Mouse (Mus musculus): ENCODE data around the gene Arhgap18. TPM values are rescaled to one million over a fixed set of nuclear protein-coding genes. Genes with fewer than 3 reads are reported as not detected.

Gene Arhgap18
- total RNA-seq, 1 experiment: 3.1 TPM

- no peak overlapping the region for H3K27ac ChIP-seq (ENCODE audit: insufficient read depth, low read depth, low read length, poor library complexity, severe bottlenecking)
- no peak overlapping the region for H3K4me3 ChIP-seq (ENCODE audit: insufficient read depth in 1 of 2, low read depth in 1 of 2, low read length in 2 of 2, poor library complexity in 1 of 2, severe bottlenecking in 1 of 2)
- no peak overlapping the region for H3K9ac ChIP-seq (ENCODE audit: insufficient read depth, low read depth, low read length, poor library complexity, severe bottlenecking)
- H3K36me3 ChIP-seq (ENCODE audit: control insufficient read depth, insufficient read depth, low read length, poor library complexity, severe bottlenecking): no peaks in the 10 kb centered on the region
- DNase-seq (ENCODE audit: low read depth, low spot score): no peak
- no peaks in the 10 kb centered on the region for H3K9me3 ChIP-seq (ENCODE audit: control insufficient read depth, insufficient read depth, low read depth, low read length)
- in situ Hi-C loops (cut with MboI; ENCODE audit: low sequenced_read_pairs in 2 of 2, unreplicated experiment in 2 of 2): no loop called here
- TF ChIP-seq CHD2 (IDR thresholded peaks at IDR 0.05; ENCODE audit: low read depth, low read length) (no peak), ZNF384 (IDR thresholded peaks at IDR 0.05; ENCODE audit: low read depth, low read length) (no peak), ZC3H11A (IDR thresholded peaks at IDR 0.05; ENCODE audit: borderline replicate concordance, low read depth, low read length) (no peak), MAFK (IDR thresholded peaks at IDR 0.05; ENCODE audit: insufficient read depth, low read depth, low read length) (no peak), HCFC1 (IDR thresholded peaks at IDR 0.05; ENCODE audit: borderline replicate concordance, insufficient read depth, low read length) (no peak)
- no peaks in the 10 kb centered on the region for H3K4me1 ChIP-seq (ENCODE audit: control insufficient read depth in 2 of 2, insufficient read depth in 2 of 2, low read length in 2 of 2, poor library complexity in 1 of 2)
These were observed 101.4 kb downstream of the Arhgap18 start for GRCm38 (mm10) chr10:26854556-26855100.

GRCm38 (mm10) chr10:26855851-26856535, 102.8 kb downstream of the Arhgap18 start:
- H3K36me3 ChIP-seq (ENCODE audit: control insufficient read depth, insufficient read depth, low read length, poor library complexity, severe bottlenecking): no peaks in the 10 kb centered on the region
- in situ Hi-C loops (cut with MboI; ENCODE audit: low sequenced_read_pairs in 2 of 2, unreplicated experiment in 2 of 2): no loop called here
- no peak for TF ChIP-seq CHD2 (IDR thresholded peaks at IDR 0.05; ENCODE audit: low read depth, low read length)
- no peak for TF ChIP-seq HCFC1 (IDR thresholded peaks at IDR 0.05; ENCODE audit: borderline replicate concordance, insufficient read depth, low read length)
- TF ChIP-seq ZC3H11A (IDR thresholded peaks at IDR 0.05; ENCODE audit: borderline replicate concordance, low read depth, low read length): no peak
- no peak for TF ChIP-seq ZNF384 (IDR thresholded peaks at IDR 0.05; ENCODE audit: low read depth, low read length)
- no peak for TF ChIP-seq MAFK (IDR thresholded peaks at IDR 0.05; ENCODE audit: insufficient read depth, low read depth, low read length)

GRCm38 (mm10) chr10:26857583-26857982, 104.4 kb downstream of the Arhgap18 start:
- TF ChIP-seq CHD2 (IDR thresholded peaks at IDR 0.05; ENCODE audit: low read depth, low read length) (no peak), MAFK (IDR thresholded peaks at IDR 0.05; ENCODE audit: insufficient read depth, low read depth, low read length) (no peak), ZC3H11A (IDR thresholded peaks at IDR 0.05; ENCODE audit: borderline replicate concordance, low read depth, low read length) (no peak), HCFC1 (IDR thresholded peaks at IDR 0.05; ENCODE audit: borderline replicate concordance, insufficient read depth, low read length) (no peak), ZNF384 (IDR thresholded peaks at IDR 0.05; ENCODE audit: low read depth, low read length) (no peak)
- no peak for DNase-seq (ENCODE audit: low read depth, low spot score)
- H3K9me3 ChIP-seq (ENCODE audit: control insufficient read depth, insufficient read depth, low read depth, low read length): no peaks in the 10 kb centered on the region
- H3K27ac ChIP-seq (ENCODE audit: insufficient read depth, low read depth, low read length, poor library complexity, severe bottlenecking): no peak overlapping the region
- no peaks in the 10 kb centered on the region for H3K36me3 ChIP-seq (ENCODE audit: control insufficient read depth, insufficient read depth, low read length, poor library complexity, severe bottlenecking)
- H3K4me3 ChIP-seq (ENCODE audit: insufficient read depth in 1 of 2, low read depth in 1 of 2, low read length in 2 of 2, poor library complexity in 1 of 2, severe bottlenecking in 1 of 2): no peak overlapping the region
- no peaks in the 10 kb centered on the region for H3K4me1 ChIP-seq (ENCODE audit: control insufficient read depth in 2 of 2, insufficient read depth in 2 of 2, low read length in 2 of 2, poor library complexity in 1 of 2)
- H3K9ac ChIP-seq (ENCODE audit: insufficient read depth, low read depth, low read length, poor library complexity, severe bottlenecking): no peak overlapping the region
- in situ Hi-C loops (cut with MboI; ENCODE audit: low sequenced_read_pairs in 2 of 2, unreplicated experiment in 2 of 2): no loop called here

More at GRCm38 (mm10) chr10:26855851-26856535, 102.8 kb downstream of the Arhgap18 start:
- Histone ChIP-seq H3K9me3 (ENCODE audit: control insufficient read depth, insufficient read depth, low read depth, low read length) (no peaks in the 10 kb centered on the region), H3K9ac (ENCODE audit: insufficient read depth, low read depth, low read length, poor library complexity, severe bottlenecking) (no peak overlapping the region), H3K4me3 (ENCODE audit: insufficient read depth in 1 of 2, low read depth in 1 of 2, low read length in 2 of 2, poor library complexity in 1 of 2, severe bottlenecking in 1 of 2) (no peak overlapping the region), H3K4me1 (ENCODE audit: control insufficient read depth in 2 of 2, insufficient read depth in 2 of 2, low read length in 2 of 2, poor library complexity in 1 of 2) (no peaks in the 10 kb centered on the region), H3K27ac (ENCODE audit: insufficient read depth, low read depth, low read length, poor library complexity, severe bottlenecking) (no peak overlapping the region)
- no peak for DNase-seq (ENCODE audit: low read depth, low spot score)

- TF ChIP-seq ZNF384 (IDR thresholded peaks at IDR 0.05; ENCODE audit: low read depth, low read length) (no peak), CHD2 (IDR thresholded peaks at IDR 0.05; ENCODE audit: low read depth, low read length) (no peak), ZC3H11A (IDR thresholded peaks at IDR 0.05; ENCODE audit: borderline replicate concordance, low read depth, low read length) (no peak), HCFC1 (IDR thresholded peaks at IDR 0.05; ENCODE audit: borderline replicate concordance, insufficient read depth, low read length) (no peak), MAFK (IDR thresholded peaks at IDR 0.05; ENCODE audit: insufficient read depth, low read depth, low read length) (no peak)
- Histone ChIP-seq H3K4me3 (ENCODE audit: insufficient read depth in 1 of 2, low read depth in 1 of 2, low read length in 2 of 2, poor library complexity in 1 of 2, severe bottlenecking in 1 of 2) (no peak overlapping the region), H3K4me1 (ENCODE audit: control insufficient read depth in 2 of 2, insufficient read depth in 2 of 2, low read length in 2 of 2, poor library complexity in 1 of 2) (no peaks in the 10 kb centered on the region), H3K36me3 (ENCODE audit: control insufficient read depth, insufficient read depth, low read length, poor library complexity, severe bottlenecking) (no peaks in the 10 kb centered on the region), H3K9ac (ENCODE audit: insufficient read depth, low read depth, low read length, poor library complexity, severe bottlenecking) (no peak overlapping the region), H3K9me3 (ENCODE audit: control insufficient read depth, insufficient read depth, low read depth, low read length) (no peaks in the 10 kb centered on the region), H3K27ac (ENCODE audit: insufficient read depth, low read depth, low read length, poor library complexity, severe bottlenecking) (no peak overlapping the region)
- DNase-seq (ENCODE audit: low read depth, low spot score): no peak
- in situ Hi-C loops (cut with MboI; ENCODE audit: low sequenced_read_pairs in 2 of 2, unreplicated experiment in 2 of 2): no loop called here
These were observed 105.3 kb downstream of the Arhgap18 start for GRCm38 (mm10) chr10:26858537-26858936.

Data from ES-E14 (cell line).